Mouse (Mus musculus) liver, embryonic 14.5 days (tissue): Measurements from ENCODE around the gene Defb3. TPM values are rescaled to one million over a fixed set of nuclear protein-coding genes. Genes with fewer than 3 reads are reported as not detected.
"Not testable (repeated sequence)": the region's sequence is repeated elsewhere in the genome, so short reads cannot be mapped to it uniquely, and the experiment has no call there.

ENCODE experiments used
- ATAC-seq: fragments of 200-750 bp; cut with Nextera tagmentation; 2 replicates; pipeline ENCODE4 v1.8.0; 2017; ENCODE audit warnings: moderate number of reproducible peaks, mild to moderate bottlenecking, moderate library complexity; ENCODE audit not compliant: insufficient read depth
- DNase-seq, 3 experiments: peaks; one replicate each; pipeline ENCODE4 v3.0.0-alpha.2; 2012 to 2013; ENCODE audit warnings: low read depth in 3 of 3, low spot score in 3 of 3
- H3K27ac ChIP-seq: fragments of 300-500 bp; sonication (generic); 2 replicates; pipeline ENCODE4 v1.5.1; 2014; ENCODE audit warnings: moderate library complexity, mild to moderate bottlenecking, control low read depth, inconsistent platforms
- H3K27me3 ChIP-seq: fragments of 300-500 bp; sonication (generic); 2 replicates; pipeline ENCODE4 v1.6.1; 2014; ENCODE audit warnings: mild to moderate bottlenecking, low read length, moderate library complexity; ENCODE audit not compliant: control insufficient read depth, insufficient read depth
- H3K36me3 ChIP-seq: fragments of 300-500 bp; sonication (generic); replicated peaks from 2 replicates; pipeline ENCODE4 v1.6.1; 2014; ENCODE audit warnings: low read depth; ENCODE audit not compliant: control insufficient read depth, insufficient read depth
- H3K4me1 ChIP-seq, 2 experiments: fragments of 200-500 bp in 1 of 2; fragments of 300-500 bp in 1 of 2; sonication (generic) in 1 of 2; replicated peaks; 2 replicates each; pipeline ENCODE4 v1.6.1; 2012 to 2014; ENCODE audit warnings: antibody characterized with exemption in 1 of 2, inconsistent platforms in 1 of 2, low read length in 1 of 2; ENCODE audit not compliant: control insufficient read depth in 2 of 2, insufficient read depth in 2 of 2
- H3K4me2 ChIP-seq: fragments of 300-500 bp; sonication (generic); 2 replicates; pipeline ENCODE4 v1.6.1; 2014; ENCODE audit warnings: low read depth, mild to moderate bottlenecking, control low read depth, moderate library complexity
- H3K4me3 ChIP-seq, 2 experiments: fragments of 200-500 bp in 1 of 2; fragments of 300-500 bp in 1 of 2; sonication (generic) in 1 of 2; 2 replicates each; pipeline ENCODE4 v1.5.1; 2012 to 2014; ENCODE audit warnings: low read depth in 2 of 2, low read length in 2 of 2, mild to moderate bottlenecking in 2 of 2, control low read depth in 1 of 2, inconsistent platforms in 1 of 2, moderate library complexity in 1 of 2; ENCODE audit not compliant: insufficient read depth in 1 of 2
- H3K9ac ChIP-seq: fragments of 300-500 bp; sonication (generic); replicated peaks from 2 replicates; pipeline ENCODE4 v1.6.1; 2014; ENCODE audit warnings: mild to moderate bottlenecking, control low read depth, moderate library complexity
- H3K9me3 ChIP-seq: fragments of 300-500 bp; sonication (generic); 2 replicates; pipeline ENCODE4 v1.6.1; 2016; ENCODE audit warnings: low read length, mixed read lengths; ENCODE audit not compliant: control insufficient read depth
- CTCF ChIP-seq: IDR thresholded peaks from 2 replicates; pipeline ENCODE4 v1.5.1; 2016; ENCODE audit warnings: antibody characterized with exemption, low read depth, control low read depth
- EP300 ChIP-seq: IDR thresholded peaks from 2 replicates; pipeline ENCODE4 v1.6.1; 2016; ENCODE audit warnings: antibody characterized with exemption, low read depth
- WGBS: fragments of 180-500 bp; shearing (Covaris S2); extraction: QIAGEN DNeasy Blood & Tissue Kit; methylation state at CpG from one replicate; pipeline ENCODE4 v1.1.7; 2014; ENCODE audit not compliant: insufficient replicate concordance; 5-methylcytosine and 5-hydroxymethylcytosine counted together
- polyA plus RNA-seq, 2 experiments: library from polyadenylated mRNA; depleted of rRNA in 1 of 2; stranded (reverse) in 1 of 2; unstranded in 1 of 2; fragments of >200 nt; fragmentation: Nextera tagmentation in 1 of 2; extraction: Ambion mirVana in 1 of 2; gene quantifications; 2 replicates each; pipeline versions ENCODE4 v1.2.1 to v1.2.3; 2012 to 2014

The Defb3 gene
- polyA plus RNA-seq (2012; rRNA removed), result not detected in 2 replicates
- polyA plus RNA-seq (2014; fragmentation: Nextera tagmentation; extraction: Ambion mirVana), result not detected in 2 replicates

DNA sequence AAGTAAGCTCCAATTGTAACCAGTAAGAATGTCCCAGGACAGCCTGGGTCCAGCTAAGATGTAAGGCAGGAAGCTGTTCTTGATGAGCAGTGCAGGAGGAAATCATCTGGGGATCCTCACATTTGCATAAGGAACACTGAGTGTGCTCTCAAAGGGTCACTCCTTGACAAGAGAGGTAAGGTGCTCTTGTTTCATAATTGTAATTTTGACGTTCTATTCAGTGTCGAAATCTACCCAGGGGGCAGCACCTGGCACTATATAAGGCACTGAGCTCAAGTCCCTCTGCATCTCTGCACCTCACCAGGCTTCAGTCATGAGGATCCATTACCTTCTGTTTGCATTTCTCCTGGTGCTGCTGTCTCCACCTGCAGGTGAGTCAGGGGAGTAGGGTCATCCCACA lies at the start of gene Defb3:
Defb3 (plus strand) TSS at position 301 of the 400 bp plus-strand sequence.
- H3K27ac ChIP-seq, H3K4me3 ChIP-seq, H3K4me2 ChIP-seq, H3K4me1 ChIP-seq, ATAC-seq, H3K27me3 ChIP-seq, H3K9me3 ChIP-seq, DNase-seq, H3K36me3 ChIP-seq, H3K9ac ChIP-seq: not testable (repeated sequence)
- WGBS, result 46% methylated on average over 2 of the region's 2 CpGs

DNA sequence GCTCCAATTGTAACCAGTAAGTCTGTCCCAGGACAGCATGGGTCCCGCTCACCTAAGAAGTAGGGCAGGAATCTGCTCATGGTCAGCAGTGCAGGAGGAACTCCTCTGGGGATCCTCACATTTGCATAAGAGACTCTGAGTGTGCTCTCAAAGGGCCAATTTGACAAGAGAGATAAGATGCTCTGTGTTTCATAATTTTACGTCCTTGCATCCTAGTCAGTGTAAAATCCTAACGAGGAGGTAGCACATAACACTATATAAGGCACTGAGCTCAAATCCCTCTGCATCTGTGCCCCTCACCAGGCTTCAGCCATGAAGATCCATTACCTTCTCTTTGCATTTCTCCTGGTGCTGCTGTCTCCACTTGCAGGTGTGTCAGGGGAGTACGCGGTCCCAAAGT lies 45.9 kb upstream of the Defb3 start, which contains the start of gene Defb5:
Defb5 (plus strand) TSS at position 301 of the 400 bp plus-strand sequence.
- TF ChIP-seq EP300, result no peak
- no peak for TF ChIP-seq CTCF
- WGBS, result 77% methylated on average over 5 of the region's 5 CpGs
- no peak within 1 kb of the TSS for H3K27ac ChIP-seq
- H3K9me3 ChIP-seq, result no peaks in the 10 kb centered on the region
- DNase-seq, result no peak
- H3K27me3 ChIP-seq, result no peaks in the 10 kb centered on the region
- no peaks in the 10 kb centered on the region for H3K4me1 ChIP-seq
- no peak for ATAC-seq
- no peaks in the 10 kb centered on the region for H3K36me3 ChIP-seq
- H3K9ac ChIP-seq, result no peak within 1 kb of the TSS
- H3K4me2 ChIP-seq, result no peak within 1 kb of the TSS
- no peak within 1 kb of the TSS for H3K4me3 ChIP-seq

DNA sequence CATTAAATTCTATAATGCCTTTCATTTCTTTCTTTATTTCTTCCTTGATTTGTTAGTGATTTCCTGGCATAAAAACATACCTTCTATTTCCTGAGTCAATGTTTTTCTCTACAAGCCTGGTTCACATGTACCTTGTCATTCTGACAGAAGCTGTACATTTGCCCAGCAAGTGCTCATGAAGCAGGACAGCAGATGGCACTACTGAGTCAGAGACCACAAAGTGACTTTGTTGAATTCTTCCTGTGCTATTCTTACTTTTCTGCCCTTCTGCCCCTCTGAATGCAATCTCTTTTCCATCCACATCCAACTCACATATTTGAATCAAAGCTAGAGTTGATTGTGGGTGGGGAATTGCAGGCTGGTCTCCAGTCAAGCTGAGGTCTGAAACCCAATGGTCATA lies 35.0 kb upstream of the Defb3 start:
- Histone ChIP-seq H3K4me2 (no peak overlapping the region), H3K36me3 (no peaks in the 10 kb centered on the region), H3K4me3 (no peak overlapping the region), H3K9ac (no peak overlapping the region), H3K27ac (no peak overlapping the region), H3K27me3 (no peaks in the 10 kb centered on the region), H3K9me3 (no peaks in the 10 kb centered on the region), H3K4me1 (no peaks in the 10 kb centered on the region)
- no peak for ATAC-seq
- TF ChIP-seq EP300 (no peak), CTCF (no peak)
- DNase-seq, result no peak

DNA sequence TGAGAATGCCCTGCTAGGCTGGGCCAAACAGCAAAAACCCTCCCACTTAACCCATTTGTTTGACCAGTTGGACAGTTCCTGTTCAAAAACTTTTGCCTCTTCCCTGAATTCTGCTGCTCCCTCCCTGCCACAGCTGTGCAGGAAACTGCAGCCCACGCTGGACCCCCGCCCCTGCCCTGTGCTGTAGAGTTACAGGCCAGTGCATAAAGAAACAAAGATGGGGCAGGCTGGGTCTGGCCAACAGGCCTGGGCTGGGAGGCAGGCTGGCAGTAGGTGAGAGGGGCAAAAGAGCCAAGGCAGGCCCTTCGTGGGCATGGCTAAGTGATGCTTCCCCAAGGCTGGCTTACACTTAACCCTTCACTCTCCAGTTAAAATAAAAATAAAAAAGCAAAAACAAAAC lies 33.5 kb upstream of the Defb3 start:
- TF ChIP-seq EP300 (no peak), CTCF (no peak)
- no peaks in the 10 kb centered on the region for H3K9me3 ChIP-seq
- H3K27ac ChIP-seq, result no peak overlapping the region
- DNase-seq (no peak), ATAC-seq (no peak)
- WGBS, result 29% methylated on average over 3 of the region's 3 CpGs
- H3K4me3 ChIP-seq, result no peak overlapping the region
- H3K36me3 ChIP-seq, result no peaks in the 10 kb centered on the region
- H3K9ac ChIP-seq, result no peak overlapping the region
- no peak overlapping the region for H3K4me2 ChIP-seq
- no peaks in the 10 kb centered on the region for H3K27me3 ChIP-seq
- no peaks in the 10 kb centered on the region for H3K4me1 ChIP-seq

DNA sequence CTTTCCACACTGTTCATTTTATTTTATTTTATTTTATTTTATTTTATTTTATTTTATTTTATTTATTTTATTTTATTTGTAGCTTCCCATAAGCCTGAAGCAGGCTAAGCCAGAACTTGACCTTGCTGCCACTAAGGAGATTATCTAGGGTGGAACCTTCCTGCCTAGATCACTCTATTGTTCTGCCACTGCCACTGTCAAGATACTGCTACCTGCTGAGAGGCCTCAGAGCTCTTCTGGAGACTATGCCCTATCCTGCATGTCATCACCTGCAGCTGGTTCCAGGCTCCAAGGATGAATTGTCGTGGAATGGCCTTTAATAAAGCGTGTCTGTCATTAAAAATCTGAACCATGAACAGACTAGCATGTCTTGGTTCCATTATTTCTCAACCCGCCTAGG lies 5.2 kb downstream of the Defb3 start:
- DNase-seq, H3K9me3 ChIP-seq, H3K4me3 ChIP-seq, H3K36me3 ChIP-seq, ATAC-seq, H3K4me2 ChIP-seq, H3K27ac ChIP-seq, H3K4me1 ChIP-seq, H3K9ac ChIP-seq, H3K27me3 ChIP-seq: not testable (repeated sequence)
- WGBS, result 41% methylated on average over 3 of the region's 3 CpGs

DNA sequence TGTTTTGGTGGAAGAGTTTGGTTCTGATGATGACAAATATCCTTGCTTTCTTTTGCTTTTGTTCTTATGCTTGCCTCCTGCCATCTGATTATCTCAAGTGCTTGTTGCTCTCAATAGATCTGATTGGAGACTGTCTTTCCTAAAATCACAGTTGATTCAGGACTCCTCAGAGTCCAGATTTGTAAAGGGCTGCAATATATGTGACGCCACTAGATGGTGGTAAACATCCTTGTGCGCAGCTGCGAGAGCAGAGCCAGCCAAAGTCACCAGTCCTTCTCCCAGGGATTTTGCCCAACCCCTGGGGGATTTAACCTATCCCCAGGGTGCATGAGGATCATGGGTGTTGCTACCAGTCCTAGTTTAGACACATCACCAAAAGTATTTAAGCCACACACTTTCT lies 38.7 kb downstream of the Defb3 start:
- H3K27ac ChIP-seq, result no peak overlapping the region
- H3K9ac ChIP-seq, result no peak overlapping the region
- H3K4me3 ChIP-seq, result no peak overlapping the region
- TF ChIP-seq CTCF (peak; percentile 33; the same call in 1 of the 2 replicates), EP300 (no peak)
- no peak overlapping the region for H3K4me2 ChIP-seq
- no peaks in the 10 kb centered on the region for H3K9me3 ChIP-seq
- WGBS, result 8% methylated on average over 3 of the region's 3 CpGs
- H3K36me3 ChIP-seq, result no peaks in the 10 kb centered on the region
- DNase-seq (no peak), ATAC-seq (no peak)
- no peaks in the 10 kb centered on the region for H3K4me1 ChIP-seq
- H3K27me3 ChIP-seq, result no peaks in the 10 kb centered on the region

Other genes with a start within 250 kb of the Defb3 start
- gene Defb39, start 228.6 kb upstream of the Defb3 start, polyA plus RNA-seq (2012; rRNA removed), result not detected in 2 replicates
- gene Defb39, start 228.6 kb upstream of the Defb3 start, polyA plus RNA-seq (2014; fragmentation: Nextera tagmentation; extraction: Ambion mirVana), result not detected in 2 replicates
- not detected in 2 replicates for gene Defb12, start 178.5 kb upstream of the Defb3 start, polyA plus RNA-seq (2012; rRNA removed)
- gene Defb12, start 178.5 kb upstream of the Defb3 start, polyA plus RNA-seq (2014; fragmentation: Nextera tagmentation; extraction: Ambion mirVana), result not detected in 2 replicates
- not detected in 2 replicates for gene Defb34, start 169.6 kb upstream of the Defb3 start, polyA plus RNA-seq (2012; rRNA removed)
- not detected in 2 replicates for gene Defb34, start 169.6 kb upstream of the Defb3 start, polyA plus RNA-seq (2014; fragmentation: Nextera tagmentation; extraction: Ambion mirVana)
- not detected in 2 replicates for gene Gm45826, start 152.6 kb upstream of the Defb3 start, polyA plus RNA-seq (2012; rRNA removed)
- not detected in 2 replicates for gene Gm45826, start 152.6 kb upstream of the Defb3 start, polyA plus RNA-seq (2014; fragmentation: Nextera tagmentation; extraction: Ambion mirVana)
- gene Defb14, start 99.0 kb upstream of the Defb3 start, polyA plus RNA-seq (2012; rRNA removed), result not detected in 2 replicates
- gene Defb14, start 99.0 kb upstream of the Defb3 start, polyA plus RNA-seq (2014; fragmentation: Nextera tagmentation; extraction: Ambion mirVana), result not detected in 2 replicates
- not detected in 2 replicates for gene Defb4, start 94.7 kb upstream of the Defb3 start, polyA plus RNA-seq (2012; rRNA removed)
- gene Defb4, start 94.7 kb upstream of the Defb3 start, polyA plus RNA-seq (2014; fragmentation: Nextera tagmentation; extraction: Ambion mirVana), result not detected in 2 replicates
- not detected in 2 replicates for gene Defb6, start 67.9 kb upstream of the Defb3 start, polyA plus RNA-seq (2012; rRNA removed)
- gene Defb6, start 67.9 kb upstream of the Defb3 start, polyA plus RNA-seq (2014; fragmentation: Nextera tagmentation; extraction: Ambion mirVana), result not detected in 2 replicates
- not detected in 2 replicates for gene Defb46, start 53.4 kb upstream of the Defb3 start, polyA plus RNA-seq (2012; rRNA removed)
- gene Defb46, start 53.4 kb upstream of the Defb3 start, polyA plus RNA-seq (2014; fragmentation: Nextera tagmentation; extraction: Ambion mirVana), result not detected in 2 replicates
- not detected in 2 replicates for gene Defb5, start 45.8 kb upstream of the Defb3 start, polyA plus RNA-seq (2012; rRNA removed)
- gene Defb5, start 45.8 kb upstream of the Defb3 start, polyA plus RNA-seq (2014; fragmentation: Nextera tagmentation; extraction: Ambion mirVana), result not detected in 2 replicates
- not detected in 2 replicates for gene Defb8, start 154.2 kb downstream of the Defb3 start, polyA plus RNA-seq (2012; rRNA removed)
- not detected in 2 replicates for gene Defb8, start 154.2 kb downstream of the Defb3 start, polyA plus RNA-seq (2014; fragmentation: Nextera tagmentation; extraction: Ambion mirVana)
- not detected in 2 replicates for gene Defb7, start 201.7 kb downstream of the Defb3 start, polyA plus RNA-seq (2012; rRNA removed)
- gene Defb7, start 201.7 kb downstream of the Defb3 start, polyA plus RNA-seq (2014; fragmentation: Nextera tagmentation; extraction: Ambion mirVana), result not detected in 2 replicates